Mouse (Mus musculus): ENCODE measurements around the gene D230025D16Rik. TPM values are rescaled to one million over a fixed set of nuclear protein-coding genes. Genes with fewer than 3 reads are reported as not detected.
A peak's percentile ranks its signal among the peaks of the same experiment; 100 is the strongest.

D230025D16Rik gene
- total RNA-seq, 2 experiments from 2014 or later = 36.5 to 39.2 TPM

DNA sequence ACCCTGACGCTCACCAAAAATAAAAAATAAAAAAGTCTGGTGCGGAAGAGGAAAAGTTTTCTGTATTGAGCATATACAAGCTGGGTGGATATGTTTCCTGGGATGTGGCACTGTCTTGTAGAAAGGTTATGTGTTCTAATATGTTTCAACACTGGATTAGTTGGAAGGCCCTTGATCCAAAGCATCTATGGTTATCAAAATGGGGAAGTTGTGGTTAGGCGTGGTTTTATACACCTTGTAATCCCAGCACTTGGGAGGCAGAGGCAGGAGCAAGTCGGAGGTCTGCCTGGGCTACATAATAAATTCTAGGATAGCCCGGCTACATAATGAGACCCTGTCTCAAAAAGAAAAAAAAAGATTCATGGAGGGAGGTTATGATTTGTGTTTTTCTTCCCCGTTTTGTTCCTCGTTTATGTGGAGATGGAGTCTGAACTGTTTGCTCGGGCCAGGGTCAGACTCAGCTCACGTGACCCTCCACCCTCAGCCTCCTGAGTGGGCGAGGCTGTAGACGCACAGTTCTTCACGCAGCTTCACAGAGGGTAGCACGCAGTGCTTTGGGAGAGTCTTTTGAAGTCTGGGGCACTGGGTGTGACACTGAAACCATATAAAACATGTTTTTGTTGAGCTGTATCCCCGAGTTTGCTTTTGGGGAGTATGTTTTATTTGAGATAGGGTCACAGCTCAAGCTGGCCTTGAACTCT lies 12.6 kb downstream of the D230025D16Rik start:
- DNase-seq = no peak

DNA sequence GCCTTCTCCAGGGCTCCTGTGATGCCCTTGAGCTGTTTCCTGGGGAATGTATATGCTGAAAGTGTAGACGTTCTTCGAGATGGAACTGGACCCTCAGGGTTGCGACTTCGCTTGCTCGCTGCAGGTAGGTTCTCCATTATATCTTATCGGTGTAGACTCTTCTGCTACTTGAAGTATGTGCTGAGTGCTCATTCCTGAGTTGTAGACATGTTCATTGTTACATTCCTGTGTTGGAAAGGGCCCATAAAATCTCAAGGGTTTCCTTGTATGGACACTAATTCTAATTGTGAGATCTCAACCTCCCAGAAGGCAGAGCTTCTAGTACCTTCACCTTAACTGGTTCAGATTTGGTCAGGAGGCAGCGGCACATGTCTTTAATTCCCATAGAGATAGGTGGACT lies 16.1 kb downstream of the D230025D16Rik start:
- DNase-seq = no peak

DNA sequence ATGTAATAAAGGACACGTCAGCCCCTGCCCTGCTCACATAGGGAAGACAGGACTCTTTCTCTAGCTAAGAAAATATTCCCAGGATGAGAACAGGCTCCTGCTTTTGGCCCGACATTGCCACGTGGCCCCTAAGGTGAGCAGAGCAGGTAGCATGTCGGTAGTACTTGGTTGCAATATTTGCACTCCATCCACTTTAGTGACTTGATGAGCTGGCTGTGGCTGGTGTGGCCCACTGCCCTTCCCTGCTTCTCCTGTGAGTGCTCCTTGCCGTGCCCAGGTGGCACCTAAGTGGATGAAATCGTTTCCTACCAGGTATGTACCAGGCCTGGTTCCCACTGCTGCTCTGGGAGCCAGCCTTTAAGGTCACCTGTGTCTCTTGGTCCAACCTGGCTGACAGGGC lies 27.0 kb downstream of the D230025D16Rik start:
- no peak for DNase-seq

DNA sequence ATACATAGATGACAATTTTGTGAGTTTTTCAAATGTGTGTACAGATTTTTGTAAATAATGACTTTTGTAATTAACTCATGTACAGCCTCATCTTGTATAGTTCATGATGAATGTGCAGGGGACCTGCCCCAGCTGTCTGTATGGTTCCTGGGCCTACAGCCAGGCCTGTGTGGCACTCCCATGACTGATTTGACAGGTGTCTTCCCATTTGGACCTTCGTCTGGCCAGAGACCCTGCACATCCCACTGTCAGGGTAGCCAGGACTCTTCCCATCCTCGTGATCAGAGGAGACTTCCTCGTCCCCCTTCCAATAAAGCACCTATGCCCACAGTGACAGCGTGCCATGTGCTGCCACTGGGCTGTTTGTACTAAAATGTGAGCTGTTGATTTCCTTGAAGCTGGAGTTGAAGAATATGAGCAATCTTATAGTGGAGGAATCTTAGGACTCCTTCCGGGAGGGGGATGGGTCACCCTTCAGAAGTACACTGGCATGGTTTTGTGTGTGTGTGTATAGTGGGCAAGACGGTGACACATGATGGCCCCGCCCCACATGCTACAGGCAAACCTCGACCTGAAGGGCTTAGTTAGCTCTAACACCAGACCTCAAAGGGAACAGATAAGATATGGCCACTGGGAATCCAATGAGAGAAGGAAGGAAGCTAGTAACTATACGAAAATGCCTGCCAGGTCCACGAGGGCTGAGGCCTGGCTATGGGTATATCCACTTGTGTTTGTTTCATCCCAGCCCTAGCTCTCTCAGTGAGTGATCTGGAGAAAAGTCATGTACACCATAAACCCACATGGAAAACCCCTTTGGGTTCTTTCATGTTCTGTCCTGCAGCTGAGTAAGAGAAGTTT lies 28.0 kb downstream of the D230025D16Rik start:
- DNase-seq = no peak

DNA sequence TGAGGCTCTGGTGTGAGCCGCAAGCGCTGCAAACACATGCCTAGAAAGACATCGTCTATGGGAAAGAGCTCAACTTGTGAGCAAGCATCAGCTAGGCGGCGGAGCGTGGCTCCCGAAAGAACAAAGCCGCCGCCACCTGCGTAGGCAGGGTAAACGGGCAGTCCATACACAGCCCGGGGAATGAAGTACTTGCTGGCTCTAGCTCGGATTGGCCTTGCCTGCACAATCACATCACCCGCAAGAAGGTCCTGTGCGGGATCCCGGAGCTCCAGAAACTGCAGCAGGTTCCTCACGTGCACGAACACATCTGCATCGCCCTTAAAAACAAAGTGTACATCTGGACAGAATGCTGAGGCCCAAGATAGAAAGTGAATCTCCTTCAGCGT lies 28.8 kb downstream of the D230025D16Rik start:
- DNase-seq = no peak

DNA sequence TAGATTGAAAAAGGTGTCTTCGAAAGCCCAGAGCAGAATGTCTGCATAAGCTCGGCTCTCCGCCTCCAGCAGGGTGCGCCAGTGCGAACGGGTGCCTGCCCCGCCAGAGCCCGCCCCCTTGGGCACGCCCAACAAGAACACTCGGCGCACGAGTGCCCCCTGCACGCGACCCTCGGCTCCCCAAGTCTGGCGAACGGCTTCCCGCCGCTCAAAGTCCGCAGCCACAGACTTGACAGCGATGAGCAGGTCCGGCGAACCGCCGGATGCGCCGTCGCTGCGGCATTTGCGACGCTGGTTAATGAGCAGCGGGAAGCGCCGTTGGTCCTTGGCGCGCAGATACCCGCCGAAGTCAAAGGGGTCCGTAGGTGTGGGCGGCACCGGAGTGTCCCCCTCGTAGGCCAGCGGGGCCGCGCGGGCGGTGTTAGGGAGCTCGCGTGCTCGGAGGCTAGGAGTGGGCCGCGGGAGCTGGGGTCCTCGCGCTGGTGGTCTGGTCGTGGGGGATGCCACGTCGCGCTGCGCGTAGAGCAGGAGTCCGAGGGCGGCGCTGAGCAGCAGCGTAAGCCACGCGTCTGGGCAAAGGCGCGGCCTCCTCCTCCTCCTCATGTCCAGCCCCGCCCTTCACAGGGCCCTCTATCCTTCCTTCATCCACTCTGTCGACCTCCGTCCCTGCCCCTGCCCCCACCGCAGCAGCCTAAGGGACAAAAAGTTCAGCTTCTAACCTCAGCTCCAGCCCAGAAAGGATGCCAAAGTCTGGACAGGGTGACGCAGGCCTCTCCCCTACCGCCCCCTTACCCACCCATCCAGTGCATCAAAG lies 29.4 kb downstream of the D230025D16Rik start:
- peak; percentile 86 for DNase-seq

DNA sequence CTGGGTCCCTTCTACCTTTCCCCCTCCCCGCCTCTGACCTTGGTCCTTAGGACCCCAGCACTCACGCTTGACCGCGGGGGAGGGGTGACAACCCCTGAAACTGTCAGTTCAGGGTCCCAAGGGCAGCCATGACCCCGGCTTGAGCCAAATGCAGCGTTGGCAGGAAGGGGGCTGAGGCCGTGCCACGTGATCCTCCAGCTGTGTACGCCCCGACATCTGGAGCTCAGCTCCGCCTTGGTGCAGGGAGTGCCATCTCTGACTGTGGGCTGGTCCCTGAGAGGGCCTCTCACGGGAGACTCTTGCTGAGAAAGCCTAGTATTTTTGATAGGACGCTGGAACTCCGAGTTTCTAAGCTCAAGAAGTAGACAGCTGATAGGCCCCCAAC lies 30.0 kb downstream of the D230025D16Rik start, which contains the start of gene B3gnt9:
B3gnt9 (minus strand) TSS at position 188 of the 385 bp plus-strand sequence.
- DNase-seq = no peak

DNA sequence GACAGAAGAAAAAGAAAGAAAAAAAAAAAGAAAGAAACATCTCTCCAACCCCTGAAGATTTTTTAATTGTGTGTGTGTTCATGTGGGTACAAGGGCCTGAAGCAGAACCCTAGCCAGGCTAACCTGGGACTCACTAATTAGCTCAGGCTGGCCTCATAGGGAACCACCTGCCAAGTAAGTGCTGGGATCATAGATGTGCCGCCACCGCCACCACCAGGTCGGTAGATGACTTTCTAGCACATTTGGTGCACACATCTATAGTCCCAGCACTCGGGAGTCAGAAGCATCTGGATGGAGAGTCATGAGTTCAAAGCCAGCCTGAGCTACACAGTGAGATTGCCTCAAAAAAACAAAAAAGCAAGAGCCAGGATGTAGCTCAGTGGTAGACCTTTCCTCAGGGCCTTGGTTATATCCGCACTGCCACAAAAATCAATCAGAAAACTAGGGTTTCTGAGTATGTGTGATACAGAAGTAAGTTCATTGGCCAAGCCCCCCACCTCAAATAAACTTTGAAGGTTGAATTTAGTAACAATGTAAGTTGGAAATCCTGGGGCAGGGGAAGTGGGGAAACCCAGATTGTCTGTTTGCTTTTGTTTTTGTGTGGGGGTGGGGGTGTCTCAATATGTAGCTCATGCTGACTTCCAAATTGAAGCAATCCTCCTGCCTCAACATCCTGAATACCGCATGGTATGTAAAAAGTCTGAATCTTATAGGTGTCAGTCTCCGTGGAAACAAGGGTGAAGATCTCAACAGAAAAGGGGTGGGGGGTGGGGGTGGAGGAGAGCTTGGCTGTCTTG lies 32.6 kb downstream of the D230025D16Rik start:
- DNase-seq = no peak

DNA sequence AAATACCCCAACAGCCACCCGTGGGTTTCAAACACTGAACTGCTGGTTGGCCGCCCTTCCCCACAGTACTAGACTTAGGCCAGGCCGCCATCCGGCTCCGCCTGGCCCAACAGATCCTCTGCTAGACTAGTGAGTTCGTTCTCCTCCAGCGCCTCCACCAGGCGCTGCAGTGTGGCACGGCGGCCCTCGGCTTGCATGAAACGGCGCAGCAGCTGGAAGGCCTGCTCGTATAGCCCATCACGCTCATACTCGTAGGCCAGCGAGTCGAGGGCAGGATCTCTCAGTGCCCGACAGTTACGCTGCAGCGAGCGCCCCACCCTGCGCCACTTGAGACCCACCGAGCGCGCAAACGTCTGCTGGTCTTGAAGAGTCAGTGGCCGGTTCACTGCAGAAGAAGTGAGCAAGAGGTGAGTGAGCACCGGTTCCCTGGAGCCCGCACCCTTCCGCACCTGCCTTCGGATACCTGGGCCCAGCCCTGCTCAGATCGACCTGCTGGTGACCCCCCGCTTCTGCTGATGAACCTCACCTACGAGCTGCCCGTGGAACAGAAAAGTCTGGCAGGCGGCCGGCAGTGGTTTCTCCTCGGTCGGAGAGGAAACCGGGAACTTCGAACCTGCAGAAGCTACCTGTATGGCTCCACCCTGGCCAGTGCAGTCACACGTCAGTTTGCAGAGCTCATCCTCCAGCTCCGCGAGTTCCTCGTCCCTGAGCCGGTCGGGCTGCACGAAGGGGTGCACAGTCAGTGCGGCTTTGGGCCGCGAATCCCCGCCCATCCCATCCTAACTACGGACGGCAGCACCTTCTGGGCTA lies 34.2 kb downstream of the D230025D16Rik start:
- no peak for DNase-seq

DNA sequence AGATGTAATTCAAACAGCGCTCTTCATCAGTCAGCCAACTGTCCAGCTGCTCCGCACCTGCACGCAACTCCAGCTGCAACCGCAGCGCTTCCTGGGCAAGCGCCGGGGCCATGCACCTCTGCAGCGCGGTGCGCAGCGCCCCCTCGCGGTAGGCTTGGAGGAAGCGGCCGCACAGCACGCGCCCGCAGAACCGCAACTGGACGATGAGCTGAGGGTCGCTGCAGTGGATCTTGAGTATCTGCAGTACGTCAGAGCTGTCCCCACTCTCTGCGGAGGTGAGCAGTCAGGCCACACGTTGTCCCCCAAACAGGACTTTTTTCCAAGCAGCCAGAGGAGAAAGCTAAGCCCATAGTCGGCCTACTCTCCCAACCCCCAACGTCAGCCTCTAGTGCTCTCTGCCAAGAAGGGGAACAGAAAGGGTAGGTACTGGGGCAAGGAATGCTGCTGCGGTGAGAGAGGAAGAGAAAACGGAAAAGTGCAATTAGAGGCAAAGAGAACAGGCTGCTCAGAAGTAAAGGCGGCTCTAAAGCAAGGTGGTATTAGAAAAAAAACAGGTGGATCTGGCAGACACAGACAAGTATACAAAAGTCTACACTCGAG lies 34.9 kb downstream of the D230025D16Rik start:
- peak; percentile 64 to 70 for DNase-seq

DNA sequence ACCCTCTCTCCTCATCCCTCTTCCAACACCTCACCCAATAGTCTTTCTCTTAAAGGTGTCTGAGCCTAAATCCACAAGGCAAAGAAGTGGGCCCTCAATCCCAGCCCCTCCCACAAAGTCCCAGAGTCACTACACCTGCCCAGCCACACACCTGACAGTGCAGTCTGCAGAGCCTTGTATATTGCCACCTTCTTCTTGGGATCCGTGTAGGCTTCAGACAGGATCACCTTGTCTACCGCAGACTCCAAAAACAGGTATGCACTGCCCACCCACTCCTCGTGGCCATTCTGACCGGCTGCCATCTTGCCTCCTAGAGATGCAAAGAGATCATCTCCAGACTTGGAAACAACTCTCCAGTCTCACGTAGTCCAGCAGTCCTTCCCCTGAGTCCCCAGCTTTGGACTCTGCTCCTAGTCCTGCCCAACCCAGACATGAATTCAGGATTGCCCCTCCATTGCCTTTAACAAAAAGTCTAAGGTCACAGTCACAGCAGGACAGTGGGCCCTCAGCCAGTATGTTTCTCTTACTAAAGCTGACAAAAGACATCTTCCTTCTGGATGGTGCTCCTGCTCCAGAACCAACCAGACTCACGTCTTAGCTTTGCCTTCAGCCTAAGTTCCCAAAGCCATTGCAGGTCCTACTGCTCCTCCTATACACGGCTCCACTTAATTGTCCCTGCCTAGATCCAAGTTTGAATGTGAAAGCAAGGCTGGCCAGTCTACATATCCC lies 35.6 kb downstream of the D230025D16Rik start:
- DNase-seq = no peak

DNA sequence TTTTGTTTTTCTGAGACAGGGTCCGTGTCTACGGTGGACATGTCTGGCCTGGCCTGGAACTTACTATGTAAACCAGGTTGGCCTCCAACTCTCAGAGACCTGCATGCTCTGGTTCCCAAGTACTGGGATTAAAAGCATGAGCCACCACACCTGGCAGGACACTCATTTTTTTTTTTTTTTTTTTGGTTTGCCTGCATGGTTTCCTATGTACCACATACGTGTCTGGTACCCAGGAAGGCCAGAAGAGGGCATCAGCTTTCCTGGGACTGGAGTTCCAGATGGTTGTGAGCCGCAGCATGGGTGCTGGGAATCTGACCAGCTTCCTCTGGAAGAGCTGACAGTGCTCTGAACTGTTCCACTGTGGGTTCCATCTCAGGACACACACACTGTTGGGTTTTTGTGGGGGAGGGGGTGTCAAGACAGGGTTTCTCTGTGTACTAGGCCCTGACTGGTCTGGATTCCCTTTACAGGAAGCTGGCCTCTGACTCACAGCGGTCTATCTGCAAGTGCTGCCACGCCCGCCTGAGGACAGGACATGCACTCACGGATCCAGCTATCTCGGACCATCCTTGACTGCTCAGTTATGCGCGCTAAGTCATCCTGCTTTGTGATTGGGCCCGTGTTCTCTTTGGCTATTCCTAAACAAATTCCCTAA lies 36.5 kb downstream of the D230025D16Rik start:
- no peak for DNase-seq

DNA sequence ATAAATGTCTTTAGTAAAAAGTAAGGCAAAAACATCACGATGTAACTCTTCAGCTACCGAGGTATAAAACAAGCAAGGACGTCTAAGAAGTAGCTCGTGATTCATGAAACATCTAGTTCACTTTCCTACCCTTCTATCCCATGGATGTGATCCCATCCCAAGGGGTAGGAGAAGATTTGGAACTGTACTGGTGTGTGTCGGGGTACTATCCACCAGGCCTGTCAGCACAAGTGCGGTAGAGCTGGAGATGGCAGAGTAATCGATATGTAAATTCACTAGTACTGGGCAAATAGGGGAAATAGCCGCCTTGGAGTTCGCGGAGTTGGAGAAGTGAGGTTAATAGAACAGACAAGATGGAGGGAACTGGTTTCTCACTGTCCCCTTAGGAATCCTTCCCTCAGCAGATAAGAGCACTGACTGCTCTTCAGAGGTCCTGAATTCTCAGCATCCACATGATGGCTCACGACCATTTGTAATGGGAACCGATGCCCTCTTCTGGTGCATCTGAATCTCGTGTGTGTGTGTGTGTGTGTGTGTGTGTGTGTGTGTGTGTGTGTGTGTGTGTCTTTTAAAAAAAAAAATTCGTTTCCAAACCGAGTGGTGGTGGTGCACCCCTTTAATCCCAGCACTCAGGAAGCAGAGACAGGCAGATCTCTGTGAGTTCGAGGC lies 38.4 kb downstream of the D230025D16Rik start:
- DNase-seq = no peak

DNA sequence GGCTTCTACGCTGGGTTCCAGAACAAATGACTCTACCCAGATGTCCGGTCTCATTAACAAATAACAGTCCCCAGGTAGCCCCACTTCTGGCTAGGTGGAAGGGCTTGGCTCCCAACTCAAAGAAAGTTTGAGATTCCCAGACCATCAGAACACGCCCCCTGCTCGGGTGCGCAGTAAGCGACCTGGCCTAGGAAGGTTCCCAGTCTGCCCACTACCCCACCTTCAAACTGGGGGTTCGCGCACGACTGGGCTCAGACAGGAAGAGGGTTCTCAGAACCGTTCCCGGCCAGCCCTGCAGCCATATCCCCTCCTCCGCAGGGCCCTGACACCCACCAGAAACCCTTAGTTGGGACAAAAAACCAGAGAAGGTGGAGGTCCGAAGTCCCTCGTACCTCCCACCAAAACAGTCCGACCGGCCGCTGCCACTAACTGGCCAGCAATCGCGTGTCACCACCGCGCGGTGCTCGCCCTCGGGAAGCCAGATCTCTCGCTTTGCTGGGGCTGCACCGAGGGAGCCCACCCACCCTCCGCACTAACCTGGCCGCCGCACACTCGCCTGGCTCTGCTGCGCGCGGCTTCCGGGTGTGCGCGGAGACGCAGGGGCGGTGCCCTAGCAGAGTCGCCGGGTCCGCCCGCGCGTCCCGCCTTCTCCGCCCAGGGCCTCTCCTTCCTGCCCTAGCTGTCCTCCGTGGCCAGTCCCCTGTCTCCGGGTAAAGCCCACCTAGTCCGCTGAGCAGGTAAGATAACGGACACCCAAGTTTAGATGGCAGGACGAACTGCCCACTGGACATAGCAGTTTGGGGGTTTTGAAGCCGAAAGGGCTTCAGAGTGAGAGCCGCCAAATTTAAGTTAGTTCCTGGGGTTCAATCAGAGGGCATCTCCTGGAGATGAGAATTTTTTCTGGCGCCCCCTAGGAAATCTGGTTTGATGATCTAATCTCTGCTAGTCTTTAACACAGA lies 39.4 kb downstream of the D230025D16Rik start, which contains the start of the genes Tradd and Fbxl8:
Tradd (minus strand) TSS at position 586 of the 959 bp plus-strand sequence.
Fbxl8 (plus strand) TSS at position 625 of the 959 bp plus-strand sequence.
- no peak for DNase-seq

DNA sequence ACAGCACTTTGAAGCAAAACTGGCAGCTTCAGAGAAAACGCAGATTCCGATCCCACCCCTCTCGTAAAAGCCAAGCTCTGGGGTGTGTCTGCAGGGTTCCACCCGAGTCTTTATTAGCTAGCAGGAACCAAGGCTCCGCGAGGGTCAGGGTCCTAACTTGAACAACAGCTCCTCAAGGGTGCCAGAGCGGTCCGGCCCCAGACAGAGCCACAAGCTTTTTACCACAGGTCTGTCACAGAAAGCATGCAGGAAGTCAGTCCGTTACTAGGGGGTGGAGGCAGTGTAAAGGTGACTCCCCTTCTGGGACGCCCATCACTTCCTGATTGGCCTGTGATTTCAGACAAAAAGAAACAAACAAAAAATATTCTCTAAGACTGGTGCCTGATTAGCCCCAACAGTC lies 40.2 kb downstream of the D230025D16Rik start:
- DNase-seq = no peak

DNA sequence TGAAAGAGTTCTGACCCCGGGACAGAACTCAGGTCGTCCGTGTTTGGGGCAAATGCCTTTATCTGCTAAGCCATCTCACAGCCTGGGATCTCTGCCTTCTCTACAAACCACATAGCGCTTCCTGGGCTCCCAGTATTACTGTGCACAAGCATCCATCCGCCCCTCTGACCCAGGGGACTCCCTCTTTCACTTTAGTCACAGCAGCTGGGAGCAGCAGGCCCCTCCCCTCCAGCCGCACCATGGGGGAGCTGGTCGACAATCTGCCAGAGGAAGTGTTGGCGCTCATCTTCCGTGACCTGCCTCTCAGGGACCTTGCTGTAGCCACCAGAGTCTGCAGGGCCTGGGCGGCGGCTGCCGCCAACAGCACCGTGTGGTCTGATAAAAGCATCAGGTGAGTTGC lies 41.8 kb downstream of the D230025D16Rik start:
- DNase-seq = no peak

DNA sequence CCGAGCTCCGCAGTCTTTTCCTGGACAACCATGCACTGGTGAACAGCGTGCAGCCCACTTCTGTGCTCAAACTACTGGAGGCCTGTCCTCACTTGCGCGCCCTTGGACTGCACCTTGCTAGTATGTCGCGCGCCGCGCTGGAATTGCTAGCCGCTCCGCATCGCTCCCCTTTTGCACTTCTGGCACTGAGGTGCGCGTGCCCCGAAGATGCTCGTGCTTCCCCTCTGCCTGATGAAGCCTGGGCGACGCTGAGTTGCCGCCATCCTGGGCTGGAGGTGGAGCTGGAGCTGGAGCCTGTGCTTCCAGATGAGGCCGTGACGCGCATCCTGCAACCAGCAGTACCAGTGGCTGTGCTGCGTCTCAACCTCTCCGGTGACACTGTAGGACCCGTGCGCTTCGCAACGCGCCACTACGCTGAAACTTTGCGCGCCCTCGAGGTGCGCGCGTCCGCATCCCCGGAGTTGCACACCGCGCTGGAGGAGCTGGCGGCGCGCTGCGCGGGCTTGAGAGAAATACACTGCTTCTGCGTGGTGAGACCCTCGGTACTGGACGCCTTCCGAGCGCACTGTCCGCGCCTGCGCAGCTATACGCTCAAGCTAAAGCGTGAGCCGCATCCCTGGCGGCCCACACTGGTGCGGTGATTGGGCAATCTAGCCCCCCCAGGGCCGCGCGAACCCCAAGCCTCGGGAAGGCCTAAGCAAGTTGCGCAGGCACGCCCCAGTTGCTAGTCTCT lies 43.6 kb downstream of the D230025D16Rik start:
- peak; percentile 70 to 79 for DNase-seq
